Mouse (Mus musculus): ENCODE data around the gene Pin1. TPM values are rescaled to one million over a fixed set of nuclear protein-coding genes. Genes with fewer than 3 reads are reported as not detected.

Pin1 gene
- polyA plus RNA-seq, 1 experiment from 2014 or later: 43.7 TPM

GRCm38 (mm10) chr9:20639486-20639885 is 12.4 kb upstream of the Pin1 start:
- Histone ChIP-seq H3K27me3 (no peaks in the 10 kb centered on the region), H3K4me2 (no peak overlapping the region), H3K4me1 (peaks cover 24% of the 10 kb centered on the region), H3K27ac (no peak overlapping the region), H3K4me3 (no peak overlapping the region), H3K36me3 (peaks cover 29% of the 10 kb centered on the region), H3K9ac (no peak overlapping the region), H3K9me3 (no peaks in the 10 kb centered on the region)
- WGBS: 90% methylated on average over 4 of the region's 4 CpGs
- no peak for ATAC-seq (ENCODE audit: insufficient number of reproducible peaks, low FRiP score, low TSS enrichment, low read depth)

DNA sequence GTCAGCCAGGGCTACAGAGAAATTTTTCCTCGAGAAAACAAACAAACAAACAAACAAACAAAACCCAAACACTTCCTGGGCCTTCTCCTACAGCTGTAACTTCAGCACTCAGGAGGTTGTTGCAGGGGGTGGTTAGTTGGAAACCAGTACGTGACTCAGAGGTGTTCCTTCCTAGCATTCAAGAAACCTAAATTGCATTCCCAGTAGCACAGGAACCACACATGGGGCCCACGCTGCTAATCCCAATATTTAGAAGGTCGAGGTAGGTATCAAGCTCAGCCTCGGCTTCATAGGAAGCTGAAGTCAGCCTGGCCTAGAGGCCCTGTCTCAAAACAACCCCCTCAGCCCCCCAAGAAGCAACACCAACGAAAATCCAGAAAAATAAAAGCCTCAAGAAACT is 10.4 kb upstream of the Pin1 start:
- Histone ChIP-seq H3K9me3 (no peaks in the 10 kb centered on the region), H3K4me2 (peak overlapping the region; percentile 94), H3K4me3 (peak overlapping the region; percentile 84), H3K27me3 (no peaks in the 10 kb centered on the region), H3K4me1 (peaks cover 33% of the 10 kb centered on the region), H3K9ac (peak overlapping the region; percentile 81), H3K36me3 (peaks cover 28% of the 10 kb centered on the region), H3K27ac (no peak overlapping the region; the same call in 1 of the 2 replicates)
- ATAC-seq (ENCODE audit: insufficient number of reproducible peaks, low FRiP score, low TSS enrichment, low read depth): no peak
- WGBS: 13% methylated on average over 6 of the region's 6 CpGs

DNA sequence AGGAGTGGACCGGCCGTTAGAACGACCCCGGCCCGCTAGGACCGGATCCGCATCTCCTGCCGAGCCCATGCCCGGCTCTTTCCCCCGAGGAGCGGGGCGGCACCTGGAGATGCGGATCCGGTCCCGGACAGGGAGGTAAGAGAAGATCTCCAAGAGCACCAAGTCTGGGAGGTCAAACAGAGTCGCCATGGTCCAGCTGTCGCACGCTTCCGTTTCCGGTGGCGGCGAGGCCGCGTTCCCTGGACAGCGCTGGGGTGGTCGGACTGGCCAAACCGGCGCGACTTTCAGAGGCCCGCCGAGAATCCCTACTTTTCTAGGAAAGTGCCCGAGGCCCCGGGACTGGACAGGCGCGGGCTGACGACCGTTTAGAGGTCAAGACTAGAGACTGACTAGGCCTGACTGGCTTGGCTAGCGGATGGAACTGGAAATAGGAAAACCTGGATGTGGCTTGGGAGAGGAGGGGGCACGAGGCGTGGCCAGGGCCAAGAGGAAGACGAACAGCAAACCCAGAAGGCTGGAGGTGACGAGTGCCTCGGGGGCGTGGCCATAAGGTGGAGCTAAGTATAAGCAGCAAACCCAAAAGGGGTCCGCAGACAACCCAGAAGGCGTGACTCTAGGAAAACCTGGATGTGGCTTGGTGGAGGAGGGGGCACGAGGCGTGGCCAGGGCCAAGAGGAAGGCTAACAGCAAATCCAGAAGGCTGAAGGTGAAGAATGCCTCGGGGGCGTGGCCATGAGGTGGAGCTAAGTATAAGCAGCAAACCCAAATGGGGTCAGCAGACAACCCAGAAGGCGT is 9.6 kb upstream of the Pin1 start, which contains the start of gene Ubl5:
Gene Ubl5 (plus strand): TSS at position 778 of the 795 bp plus-strand sequence.
- Histone ChIP-seq H3K4me1 (peaks cover 33% of the 10 kb centered on the region), H3K27me3 (no peaks in the 10 kb centered on the region), H3K36me3 (peaks cover 35% of the 10 kb centered on the region), H3K9me3 (no peaks in the 10 kb centered on the region), H3K4me2 (peak within 1 kb of the TSS; percentile 94), H3K9ac (peak within 1 kb of the TSS; percentile 81), H3K27ac (peak within 1 kb of the TSS; percentile 95), H3K4me3 (peak within 1 kb of the TSS; percentile 84)
- peak; percentile 94 for ATAC-seq (ENCODE audit: insufficient number of reproducible peaks, low FRiP score, low TSS enrichment, low read depth)
- WGBS: under 1% methylated on average over 50 of the region's 51 CpGs

GRCm38 (mm10) chr9:20642896-20643466 is 8.9 kb upstream of the Pin1 start:
- Histone ChIP-seq H3K4me1 (peaks cover 33% of the 10 kb centered on the region), H3K36me3 (peaks cover 38% of the 10 kb centered on the region), H3K4me3 (peak overlapping the region; percentile 84), H3K9me3 (no peaks in the 10 kb centered on the region), H3K27me3 (no peaks in the 10 kb centered on the region), H3K27ac (peak overlapping the region; percentile 95), H3K4me2 (peak overlapping the region; percentile 94), H3K9ac (peak overlapping the region; percentile 81)
- under 1% methylated on average over 30 of the region's 30 CpGs for WGBS
- ATAC-seq (ENCODE audit: insufficient number of reproducible peaks, low FRiP score, low TSS enrichment, low read depth): peak; percentile 72

- peak overlapping the region; percentile 95 for H3K27ac ChIP-seq
- no peak for ATAC-seq (ENCODE audit: insufficient number of reproducible peaks, low FRiP score, low TSS enrichment, low read depth)
- H3K4me3 ChIP-seq: peak overlapping the region; percentile 84
- no peaks in the 10 kb centered on the region for H3K9me3 ChIP-seq
- H3K4me2 ChIP-seq: peak overlapping the region; percentile 94
- peaks cover 38% of the 10 kb centered on the region for H3K36me3 ChIP-seq
- peaks cover 33% of the 10 kb centered on the region for H3K4me1 ChIP-seq
- 6% methylated on average over 13 of the region's 13 CpGs for WGBS
- no peaks in the 10 kb centered on the region for H3K27me3 ChIP-seq
- H3K9ac ChIP-seq: peak overlapping the region; percentile 81
These were observed 8.1 kb upstream of the Pin1 start for GRCm38 (mm10) chr9:20643781-20644180.

GRCm38 (mm10) chr9:20644360-20645081 is 7.4 kb upstream of the Pin1 start, which contains the start of gene Fbxl12:
Fbxl12 (minus strand) TSS chr9:20644767.
- Histone ChIP-seq H3K9me3 (no peaks in the 10 kb centered on the region), H3K36me3 (peaks cover 34% of the 10 kb centered on the region), H3K27ac (peak within 1 kb of the TSS; percentile 95), H3K27me3 (no peaks in the 10 kb centered on the region), H3K9ac (peak within 1 kb of the TSS; percentile 81), H3K4me2 (peak within 1 kb of the TSS; percentile 94), H3K4me3 (peak within 1 kb of the TSS; percentile 84), H3K4me1 (peaks cover 33% of the 10 kb centered on the region)
- no peak for ATAC-seq (ENCODE audit: insufficient number of reproducible peaks, low FRiP score, low TSS enrichment, low read depth)
- under 1% methylated on average over 43 of the region's 43 CpGs for WGBS

DNA sequence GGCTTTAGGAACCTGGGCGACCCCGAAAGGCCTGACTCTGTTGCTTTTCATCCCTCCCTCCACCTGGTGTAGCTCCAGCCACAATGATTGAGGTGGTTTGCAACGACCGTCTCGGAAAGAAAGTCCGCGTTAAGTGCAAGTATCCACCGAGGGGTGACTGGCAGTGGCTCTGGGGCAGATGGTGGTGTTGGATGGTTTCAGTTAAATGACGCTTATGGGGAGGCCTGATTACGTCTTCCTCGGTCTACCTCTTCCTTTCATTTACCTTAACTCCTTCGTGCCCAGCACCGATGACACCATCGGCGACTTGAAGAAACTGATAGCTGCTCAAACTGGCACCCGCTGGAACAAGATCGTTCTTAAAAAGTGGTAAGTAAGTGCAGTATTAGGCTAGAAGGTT is 6.8 kb upstream of the Pin1 start:
- peak overlapping the region; percentile 84 for H3K4me3 ChIP-seq
- H3K27me3 ChIP-seq: no peaks in the 10 kb centered on the region
- H3K4me2 ChIP-seq: peak overlapping the region; percentile 94
- peak overlapping the region; percentile 95 for H3K27ac ChIP-seq
- H3K36me3 ChIP-seq: peaks cover 31% of the 10 kb centered on the region
- H3K9ac ChIP-seq: peak overlapping the region; percentile 81
- 4% methylated on average over 17 of the region's 17 CpGs for WGBS
- peaks cover 33% of the 10 kb centered on the region for H3K4me1 ChIP-seq
- no peak for ATAC-seq (ENCODE audit: insufficient number of reproducible peaks, low FRiP score, low TSS enrichment, low read depth)
- no peaks in the 10 kb centered on the region for H3K9me3 ChIP-seq

GRCm38 (mm10) chr9:20652260-20652658 is 364 bp downstream of the Pin1 start:
- WGBS: under 1% methylated on average over 25 of the region's 25 CpGs
- peak overlapping the region; percentile 97 for H3K4me3 ChIP-seq
- H3K9me3 ChIP-seq: no peaks in the 10 kb centered on the region
- H3K27ac ChIP-seq: peak overlapping the region; percentile 54; the same call in 1 of the 2 replicates
- peaks cover 29% of the 10 kb centered on the region for H3K4me1 ChIP-seq
- peak overlapping the region; percentile 88 for H3K9ac ChIP-seq
- peak overlapping the region; percentile 55 for H3K4me2 ChIP-seq
- no peak for ATAC-seq (ENCODE audit: insufficient number of reproducible peaks, low FRiP score, low TSS enrichment, low read depth)
- no peaks in the 10 kb centered on the region for H3K27me3 ChIP-seq
- peaks cover 53% of the 10 kb centered on the region for H3K36me3 ChIP-seq

DNA sequence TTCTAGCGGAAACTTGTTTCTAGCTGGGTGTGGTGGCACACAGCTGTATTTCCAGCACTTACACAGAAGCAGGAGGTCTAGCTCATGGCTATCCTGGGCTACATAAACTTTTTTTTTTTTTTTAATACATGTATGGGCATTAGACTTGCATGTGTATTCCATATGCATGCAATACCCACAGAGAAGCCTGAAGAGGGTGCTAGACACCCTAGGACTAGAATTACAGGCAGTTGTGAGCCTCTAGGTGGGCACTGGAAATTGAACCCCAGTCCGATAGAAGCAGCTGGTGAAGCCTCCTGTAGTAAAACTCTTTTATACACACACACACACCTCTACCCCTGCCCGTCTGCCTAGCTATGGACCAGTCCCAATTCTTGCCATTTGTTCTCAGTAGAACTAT is 2.0 kb downstream of the Pin1 start:
- H3K9ac ChIP-seq: no peak overlapping the region
- peaks cover 29% of the 10 kb centered on the region for H3K4me1 ChIP-seq
- peaks cover 53% of the 10 kb centered on the region for H3K36me3 ChIP-seq
- H3K27ac ChIP-seq: no peak overlapping the region
- no peak overlapping the region for H3K4me3 ChIP-seq
- no peaks in the 10 kb centered on the region for H3K27me3 ChIP-seq
- no peak overlapping the region for H3K4me2 ChIP-seq
- WGBS: 85% methylated on average over 3 of the region's 3 CpGs
- no peak for ATAC-seq (ENCODE audit: insufficient number of reproducible peaks, low FRiP score, low TSS enrichment, low read depth)
- no peaks in the 10 kb centered on the region for H3K9me3 ChIP-seq

DNA sequence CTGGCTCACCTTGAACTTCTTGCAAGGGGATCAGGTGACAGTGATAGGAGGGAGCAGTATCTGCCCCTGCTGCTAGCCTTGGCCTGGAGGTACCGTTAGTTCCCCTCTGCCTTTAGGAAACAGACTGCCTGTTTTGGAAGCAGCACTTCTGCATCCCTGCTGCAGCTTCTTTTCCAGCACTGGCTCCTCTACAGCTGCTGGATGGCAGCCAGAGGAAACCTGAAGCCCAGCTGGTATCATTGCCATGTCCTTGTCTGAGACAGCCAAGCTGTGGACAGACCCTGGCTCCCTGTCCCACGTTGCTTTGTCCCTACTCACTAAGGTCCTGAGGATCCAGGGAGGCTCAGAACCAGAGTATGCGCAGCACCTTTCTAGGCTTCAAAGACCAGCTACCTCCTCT is 5.7 kb downstream of the Pin1 start:
- H3K9me3 ChIP-seq: no peaks in the 10 kb centered on the region
- H3K36me3 ChIP-seq: peaks cover 86% of the 10 kb centered on the region
- H3K4me2 ChIP-seq: no peak overlapping the region
- ATAC-seq (ENCODE audit: insufficient number of reproducible peaks, low FRiP score, low TSS enrichment, low read depth): no peak
- 90% methylated on average over 3 of the region's 3 CpGs for WGBS
- no peak overlapping the region for H3K4me3 ChIP-seq
- no peaks in the 10 kb centered on the region for H3K27me3 ChIP-seq
- H3K4me1 ChIP-seq: peaks cover 22% of the 10 kb centered on the region
- H3K9ac ChIP-seq: no peak overlapping the region
- no peak overlapping the region for H3K27ac ChIP-seq

DNA sequence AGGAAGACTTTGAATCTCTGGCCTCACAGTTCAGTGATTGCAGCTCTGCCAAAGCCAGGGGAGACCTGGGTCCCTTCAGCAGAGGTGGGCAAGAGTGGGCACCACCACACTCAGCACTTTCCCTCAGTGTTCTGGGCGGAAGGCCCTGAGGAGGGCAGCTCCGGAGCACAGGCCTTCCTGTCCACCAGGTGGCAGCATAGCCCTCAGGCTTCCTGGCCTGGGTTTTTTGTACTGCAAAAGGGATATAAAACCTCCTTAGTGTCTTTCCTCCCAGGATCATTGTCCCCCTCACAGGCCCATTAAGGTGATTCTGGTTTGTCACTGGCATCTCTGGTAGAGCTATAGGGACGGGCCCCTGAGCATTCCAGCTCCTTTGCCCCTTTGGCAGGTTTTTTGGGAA is 10.4 kb downstream of the Pin1 start:
- Histone ChIP-seq H3K27me3 (no peaks in the 10 kb centered on the region), H3K9ac (no peak overlapping the region), H3K4me3 (no peak overlapping the region), H3K27ac (no peak overlapping the region), H3K4me1 (peaks cover 21% of the 10 kb centered on the region), H3K9me3 (no peaks in the 10 kb centered on the region), H3K4me2 (no peak overlapping the region), H3K36me3 (peaks cover 71% of the 10 kb centered on the region)
- no peak for ATAC-seq (ENCODE audit: insufficient number of reproducible peaks, low FRiP score, low TSS enrichment, low read depth)
- WGBS: 52% methylated on average over 3 of the region's 3 CpGs

DNA sequence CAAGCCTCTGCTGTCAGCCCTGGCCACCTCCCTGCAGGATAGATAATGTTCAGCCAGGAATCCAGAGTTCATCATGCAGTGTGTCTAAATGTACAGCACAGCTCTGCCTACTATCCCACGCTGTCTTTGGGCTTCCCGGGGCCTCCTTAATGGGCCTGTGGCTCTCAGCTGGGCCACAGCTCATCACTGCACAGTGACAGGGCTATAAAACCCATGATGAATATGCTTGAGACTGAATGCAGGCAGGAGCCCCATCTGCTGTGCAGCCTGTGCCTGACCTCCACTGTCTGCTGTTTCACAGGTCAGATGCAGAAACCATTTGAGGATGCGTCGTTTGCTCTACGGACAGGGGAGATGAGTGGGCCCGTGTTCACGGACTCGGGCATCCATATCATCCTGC is 11.0 kb downstream of the Pin1 start:
- ATAC-seq (ENCODE audit: insufficient number of reproducible peaks, low FRiP score, low TSS enrichment, low read depth): no peak
- Histone ChIP-seq H3K4me2 (no peak overlapping the region), H3K4me3 (no peak overlapping the region), H3K27ac (no peak overlapping the region), H3K27me3 (no peaks in the 10 kb centered on the region), H3K9me3 (no peaks in the 10 kb centered on the region), H3K9ac (no peak overlapping the region), H3K4me1 (peaks cover 21% of the 10 kb centered on the region), H3K36me3 (peaks cover 66% of the 10 kb centered on the region)
- 93% methylated on average over 8 of the region's 8 CpGs for WGBS

Data from limb, embryonic 15.5 days (tissue).